Mouse (Mus musculus): ENCODE measurements at regions not wholly inside any gene's neighbourhood (a gene's known extent, or its start where the extent isn't known, plus 50 kb on each side); places are given as distances from the start of the nearest gene placed in this dataset.

- WGBS, result 50% methylated on average over 13 of the region's 13 CpGs
- Histone ChIP-seq H3K36me3 (ENCODE audit: control insufficient read depth, insufficient read depth, low read length) (no peaks in the 10 kb centered on the region), H3K9ac (ENCODE audit: low read length) (no peak overlapping the region), H3K27me3 (ENCODE audit: control insufficient read depth, insufficient read depth, low read depth, low read length) (no peaks in the 10 kb centered on the region), H3K4me2 (ENCODE audit: low read depth, low read length) (no peak overlapping the region), H3K4me1 (replicated peaks; ENCODE audit: control insufficient read depth, insufficient read depth, low read length) (peaks cover 3% of the 10 kb centered on the region; the same call in 1 of the 2 replicates), H3K9me3 (ENCODE audit: control insufficient read depth, low read length) (no peaks in the 10 kb centered on the region), H3K27ac (ENCODE audit: low read length) (peak overlapping the region; percentile 7; the same call in 1 of the 2 replicates), H3K4me3 (ENCODE audit: low read length) (no peak overlapping the region)
- ATAC-seq (ENCODE audit: low read depth), result 0 out of 2 replicates have a peak, but pooled peaks have one; percentile 3
Measured at GRCm38 (mm10) chr17:84129204-84129603, 58.5 kb downstream of the Zfp36l2 start.

- WGBS, result 70% methylated on average over 5 of the region's 5 CpGs
- no peak for ATAC-seq (ENCODE audit: low read depth)
- H3K27ac ChIP-seq (ENCODE audit: low read length), result no peak overlapping the region
- no peak overlapping the region for H3K9ac ChIP-seq (ENCODE audit: low read length)
- no peak overlapping the region for H3K4me2 ChIP-seq (ENCODE audit: low read depth, low read length)
- no peaks in the 10 kb centered on the region for H3K27me3 ChIP-seq (ENCODE audit: control insufficient read depth, insufficient read depth, low read depth, low read length)
- H3K4me1 ChIP-seq (replicated peaks; ENCODE audit: control insufficient read depth, insufficient read depth, low read length), result peaks cover 3% of the 10 kb centered on the region; the same call in 1 of the 2 replicates
- H3K36me3 ChIP-seq (ENCODE audit: control insufficient read depth, insufficient read depth, low read length), result no peaks in the 10 kb centered on the region
- H3K4me3 ChIP-seq (ENCODE audit: low read length), result no peak overlapping the region
- H3K9me3 ChIP-seq (ENCODE audit: control insufficient read depth, low read length), result no peaks in the 10 kb centered on the region
Measured at GRCm38 (mm10) chr17:84128262-84128661, 59.5 kb downstream of the Zfp36l2 start.

DNA sequence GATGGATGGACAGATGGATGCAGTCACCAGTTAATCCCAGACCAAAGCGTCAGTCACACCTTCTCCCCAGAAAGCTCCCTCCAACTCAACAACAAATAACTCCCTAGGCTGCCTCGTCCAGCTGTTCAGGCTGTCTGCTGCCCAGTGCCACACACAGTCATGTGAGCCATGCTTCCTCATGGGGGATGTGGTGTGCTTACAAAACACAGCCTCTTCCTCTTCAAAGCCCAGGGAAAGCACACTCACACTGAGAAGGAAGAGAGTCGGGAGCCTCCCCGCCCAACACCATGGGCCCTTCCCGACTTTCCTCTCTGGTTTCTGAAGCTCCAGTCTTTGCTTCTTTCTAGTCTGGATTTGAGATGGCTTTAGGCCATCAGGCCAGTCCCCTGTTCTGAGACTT lies 61.6 kb downstream of the Zfp36l2 start:
- H3K4me1 ChIP-seq (replicated peaks; ENCODE audit: control insufficient read depth, insufficient read depth, low read length), result peaks cover 3% of the 10 kb centered on the region; the same call in 1 of the 2 replicates
- ATAC-seq (ENCODE audit: low read depth), result peak; percentile 77
- WGBS, result 33% methylated on average over 5 of the region's 5 CpGs
- H3K27me3 ChIP-seq (ENCODE audit: control insufficient read depth, insufficient read depth, low read depth, low read length), result no peaks in the 10 kb centered on the region
- no peak overlapping the region for H3K4me2 ChIP-seq (ENCODE audit: low read depth, low read length)
- H3K9me3 ChIP-seq (ENCODE audit: control insufficient read depth, low read length), result no peaks in the 10 kb centered on the region
- H3K4me3 ChIP-seq (ENCODE audit: low read length), result no peak overlapping the region
- H3K36me3 ChIP-seq (ENCODE audit: control insufficient read depth, insufficient read depth, low read length), result no peaks in the 10 kb centered on the region
- H3K9ac ChIP-seq (ENCODE audit: low read length), result no peak overlapping the region
- no peak overlapping the region for H3K27ac ChIP-seq (ENCODE audit: low read length)

DNA sequence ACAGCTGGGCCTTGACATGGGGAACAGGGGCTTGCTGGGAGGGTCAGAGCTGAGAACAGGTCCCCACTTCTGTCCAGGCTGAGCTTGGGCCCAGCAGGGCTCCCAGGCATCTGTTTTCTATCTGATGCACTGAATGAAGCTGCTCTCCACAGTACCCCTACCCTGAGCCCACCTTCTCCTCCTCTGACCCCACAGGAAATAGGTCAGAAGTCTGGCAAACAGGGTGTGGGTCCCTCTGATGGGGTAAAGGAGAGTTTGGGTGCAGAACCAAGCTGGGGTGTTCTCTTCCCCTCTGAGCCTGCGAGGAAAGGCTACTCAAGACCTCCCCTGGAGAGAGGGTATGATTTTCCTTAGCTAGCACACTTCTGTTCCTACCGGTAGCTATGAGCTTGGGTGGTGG lies 64.6 kb downstream of the Zfp36l2 start:
- 72% methylated on average over 2 of the region's 2 CpGs for WGBS
- no peaks in the 10 kb centered on the region for H3K36me3 ChIP-seq (ENCODE audit: control insufficient read depth, insufficient read depth, low read length)
- no peak overlapping the region for H3K27ac ChIP-seq (ENCODE audit: low read length)
- no peak overlapping the region for H3K4me2 ChIP-seq (ENCODE audit: low read depth, low read length)
- H3K9me3 ChIP-seq (ENCODE audit: control insufficient read depth, low read length), result no peaks in the 10 kb centered on the region
- H3K4me1 ChIP-seq (replicated peaks; ENCODE audit: control insufficient read depth, insufficient read depth, low read length), result peaks cover 3% of the 10 kb centered on the region; the same call in 1 of the 2 replicates
- no peaks in the 10 kb centered on the region for H3K27me3 ChIP-seq (ENCODE audit: control insufficient read depth, insufficient read depth, low read depth, low read length)
- H3K4me3 ChIP-seq (ENCODE audit: low read length), result no peak overlapping the region
- no peak overlapping the region for H3K9ac ChIP-seq (ENCODE audit: low read length)
- no peak for ATAC-seq (ENCODE audit: low read depth)

DNA sequence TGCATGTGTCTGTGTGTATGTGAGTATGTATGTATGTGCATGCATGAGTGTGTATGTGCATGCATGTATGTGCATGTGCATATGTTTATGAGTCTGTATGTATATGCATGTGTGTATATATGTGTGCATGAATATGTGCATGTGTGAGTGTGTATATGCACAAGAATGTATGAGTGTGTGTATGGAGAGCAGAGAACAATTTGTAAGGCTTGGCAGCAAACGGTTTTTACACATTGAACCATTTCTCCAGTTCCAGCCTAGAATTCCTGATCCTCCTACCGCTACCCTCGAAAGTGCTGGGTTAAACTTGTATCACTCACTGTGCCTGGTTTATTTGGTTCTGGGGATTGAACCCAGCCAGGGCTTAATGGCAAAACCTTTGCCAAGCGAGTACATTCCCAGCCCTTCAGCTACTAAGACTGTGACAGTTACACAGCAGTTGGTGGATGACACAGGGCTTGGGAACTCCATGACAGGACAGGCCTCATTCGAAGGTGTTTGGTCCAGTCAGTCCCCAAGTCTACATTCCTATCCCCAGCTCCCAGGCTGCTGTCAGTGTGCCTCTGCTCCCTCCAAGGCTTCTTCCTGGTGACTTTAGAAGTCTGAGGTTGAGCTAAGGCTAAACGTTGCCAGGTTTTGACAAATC lies 65.1 kb downstream of the Zfp36l2 start:
- Histone ChIP-seq H3K9ac (ENCODE audit: low read length) (no peak overlapping the region), H3K4me1 (replicated peaks; ENCODE audit: control insufficient read depth, insufficient read depth, low read length) (peaks cover 8% of the 10 kb centered on the region; the same call in 1 of the 2 replicates), H3K36me3 (ENCODE audit: control insufficient read depth, insufficient read depth, low read length) (no peaks in the 10 kb centered on the region), H3K4me2 (ENCODE audit: low read depth, low read length) (no peak overlapping the region), H3K27ac (ENCODE audit: low read length) (no peak overlapping the region), H3K27me3 (ENCODE audit: control insufficient read depth, insufficient read depth, low read depth, low read length) (no peaks in the 10 kb centered on the region), H3K9me3 (ENCODE audit: control insufficient read depth, low read length) (no peaks in the 10 kb centered on the region), H3K4me3 (ENCODE audit: low read length) (no peak overlapping the region)
- 73% methylated on average over 6 of the region's 6 CpGs for WGBS
- no peak for ATAC-seq (ENCODE audit: low read depth)

GRCm38 (mm10) chr17:84121291-84121690 lies 66.5 kb downstream of the Zfp36l2 start:
- H3K4me1 ChIP-seq (replicated peaks; ENCODE audit: control insufficient read depth, insufficient read depth, low read length), result peaks cover 5% of the 10 kb centered on the region; the same call in 1 of the 2 replicates
- WGBS, result 78% methylated on average over 6 of the region's 6 CpGs

GRCm38 (mm10) chr17:84119221-84120017 lies 68.3 kb downstream of the Zfp36l2 start:
- Histone ChIP-seq H3K9ac (ENCODE audit: low read length) (no peak overlapping the region), H3K4me1 (replicated peaks; ENCODE audit: control insufficient read depth, insufficient read depth, low read length) (peaks cover 15% of the 10 kb centered on the region), H3K9me3 (ENCODE audit: control insufficient read depth, low read length) (no peaks in the 10 kb centered on the region), H3K27me3 (ENCODE audit: control insufficient read depth, insufficient read depth, low read depth, low read length) (no peaks in the 10 kb centered on the region), H3K36me3 (ENCODE audit: control insufficient read depth, insufficient read depth, low read length) (no peaks in the 10 kb centered on the region), H3K4me3 (ENCODE audit: low read length) (no peak overlapping the region), H3K4me2 (ENCODE audit: low read depth, low read length) (no peak overlapping the region), H3K27ac (ENCODE audit: low read length) (no peak overlapping the region)
- 83% methylated on average over 16 of the region's 16 CpGs for WGBS
- ATAC-seq (ENCODE audit: low read depth), result peak; percentile 8; the same call in 1 of the 2 replicates

More at GRCm38 (mm10) chr17:84121291-84121690, 66.5 kb downstream of the Zfp36l2 start:
- H3K9me3 ChIP-seq (ENCODE audit: control insufficient read depth, low read length), result no peaks in the 10 kb centered on the region
- ATAC-seq (ENCODE audit: low read depth), result no peak
- H3K36me3 ChIP-seq (ENCODE audit: control insufficient read depth, insufficient read depth, low read length), result no peaks in the 10 kb centered on the region
- no peak overlapping the region for H3K4me2 ChIP-seq (ENCODE audit: low read depth, low read length)
- no peak overlapping the region for H3K9ac ChIP-seq (ENCODE audit: low read length)
- no peak overlapping the region for H3K4me3 ChIP-seq (ENCODE audit: low read length)
- H3K27ac ChIP-seq (ENCODE audit: low read length), result no peak overlapping the region
- H3K27me3 ChIP-seq (ENCODE audit: control insufficient read depth, insufficient read depth, low read depth, low read length), result no peaks in the 10 kb centered on the region

- H3K27me3 ChIP-seq (ENCODE audit: control insufficient read depth, insufficient read depth, low read depth, low read length), result no peaks in the 10 kb centered on the region
- 48% methylated on average over 1 of the region's 1 CpGs for WGBS
- no peak overlapping the region for H3K4me3 ChIP-seq (ENCODE audit: low read length)
- no peak overlapping the region for H3K4me2 ChIP-seq (ENCODE audit: low read depth, low read length)
- ATAC-seq (ENCODE audit: low read depth), result no peak
- peaks cover 21% of the 10 kb centered on the region for H3K4me1 ChIP-seq (replicated peaks; ENCODE audit: control insufficient read depth, insufficient read depth, low read length)
- H3K27ac ChIP-seq (ENCODE audit: low read length), result no peak overlapping the region
- no peaks in the 10 kb centered on the region for H3K9me3 ChIP-seq (ENCODE audit: control insufficient read depth, low read length)
- H3K36me3 ChIP-seq (ENCODE audit: control insufficient read depth, insufficient read depth, low read length), result no peaks in the 10 kb centered on the region
- no peak overlapping the region for H3K9ac ChIP-seq (ENCODE audit: low read length)
Measured at GRCm38 (mm10) chr17:84118781-84119180, 69.0 kb downstream of the Zfp36l2 start.

GRCm38 (mm10) chr17:84118271-84118670 lies 69.5 kb downstream of the Zfp36l2 start:
- Histone ChIP-seq H3K27ac (ENCODE audit: low read length) (no peak overlapping the region), H3K4me2 (ENCODE audit: low read depth, low read length) (no peak overlapping the region), H3K4me3 (ENCODE audit: low read length) (no peak overlapping the region), H3K27me3 (ENCODE audit: control insufficient read depth, insufficient read depth, low read depth, low read length) (no peaks in the 10 kb centered on the region), H3K4me1 (replicated peaks; ENCODE audit: control insufficient read depth, insufficient read depth, low read length) (peaks cover 24% of the 10 kb centered on the region), H3K9ac (ENCODE audit: low read length) (no peak overlapping the region), H3K36me3 (ENCODE audit: control insufficient read depth, insufficient read depth, low read length) (no peaks in the 10 kb centered on the region), H3K9me3 (ENCODE audit: control insufficient read depth, low read length) (no peaks in the 10 kb centered on the region)
- ATAC-seq (ENCODE audit: low read depth), result no peak
- WGBS, result 84% methylated on average over 4 of the region's 4 CpGs
